Mouse (Mus musculus) spleen, postnatal 0 days (tissue): ENCODE results near the gene Zmynd19. TPM values are rescaled to one million over a fixed set of nuclear protein-coding genes. Genes with fewer than 3 reads are reported as not detected.

ENCODE experiments used
- polyA plus RNA-seq: library from polyadenylated mRNA; unstranded; fragments of >200 nt; fragmentation: Nextera tagmentation; extraction: Ambion mirVana; gene quantifications from 2 replicates; pipeline ENCODE4 v1.2.1, GENCODE M21; 2015

Gene Zmynd19
- 13.4 and 15.2 TPM in 2 replicates for polyA plus RNA-seq

GRCm38 (mm10) chr2:24949421-24950188, at the start of gene Zmynd19:
Zmynd19 (plus strand) TSS chr2:24949792.

GRCm38 (mm10) chr2:24918930-24919838, 30.4 kb upstream of the Zmynd19 start, which contains the start of gene Ehmt1:
Ehmt1 (minus strand) TSS chr2:24919614.

GRCm38 (mm10) chr2:24935057-24935796, 14.4 kb upstream of the Zmynd19 start, which contains the start of gene Arrdc1:
Arrdc1 (minus strand) TSS chr2:24935252.

GRCm38 (mm10) chr2:24962304-24963000, 12.9 kb downstream of the Zmynd19 start, which contains the start of gene Dph7:
Dph7 (plus strand) TSS chr2:24962400.

GRCm38 (mm10) chr2:24974906-24975703, 25.5 kb downstream of the Zmynd19 start, which contains the start of gene Mrpl41:
Mrpl41 (minus strand) TSS chr2:24975098.

GRCm38 (mm10) chr2:24975704-24976297, 26.2 kb downstream of the Zmynd19 start, which contains the start of gene Pnpla7:
Pnpla7 (plus strand) TSS chr2:24976033.

Other genes starting within 250 kb of the Zmynd19 start
- gene Cacna1b, start 186.6 kb upstream of the Zmynd19 start, polyA plus RNA-seq = 0.01 and 0.06 TPM in 2 replicates
- 25.0 and 28.0 TPM in 2 replicates for gene Ehmt1, start 30.2 kb upstream of the Zmynd19 start, polyA plus RNA-seq
- 39.2 and 50.4 TPM in 2 replicates for gene Arrdc1, start 14.5 kb upstream of the Zmynd19 start, polyA plus RNA-seq
- gene Dph7, start 12.6 kb downstream of the Zmynd19 start, polyA plus RNA-seq = 15.2 and 15.6 TPM in 2 replicates
- gene Mrpl41, start 25.3 kb downstream of the Zmynd19 start, polyA plus RNA-seq = 97.8 and 105 TPM in 2 replicates
- 24.9 and 30.7 TPM in 2 replicates for gene Pnpla7, start 26.2 kb downstream of the Zmynd19 start, polyA plus RNA-seq
- 16.5 and 22.2 TPM in 2 replicates for gene Nsmf, start 104.6 kb downstream of the Zmynd19 start, polyA plus RNA-seq
- gene Entpd8, start 130.5 kb downstream of the Zmynd19 start, polyA plus RNA-seq = not detected in 2 replicates
- 0.07 and 0.21 TPM in 2 replicates for gene Noxa1, start 145.4 kb downstream of the Zmynd19 start, polyA plus RNA-seq
- 5.3 and 5.6 TPM in 2 replicates for gene Nrarp, start 231.0 kb downstream of the Zmynd19 start, polyA plus RNA-seq
- 9.0 and 12.1 TPM in 2 replicates for gene Tor4a, start 247.1 kb downstream of the Zmynd19 start, polyA plus RNA-seq